Mouse (Mus musculus): Measurements from ENCODE around the gene Ppargc1a. TPM values are rescaled to one million over a fixed set of nuclear protein-coding genes. Genes with fewer than 3 reads are reported as not detected.

The Ppargc1a gene
- 64.4 TPM for polyA plus RNA-seq (2014; fragmentation: Illumina TruSeq; extraction: RNeasy Lipid Tissue Mini Kit (QIAGEN cat#74804); ENCODE audit: low read depth, low replicate concordance)

DNA sequence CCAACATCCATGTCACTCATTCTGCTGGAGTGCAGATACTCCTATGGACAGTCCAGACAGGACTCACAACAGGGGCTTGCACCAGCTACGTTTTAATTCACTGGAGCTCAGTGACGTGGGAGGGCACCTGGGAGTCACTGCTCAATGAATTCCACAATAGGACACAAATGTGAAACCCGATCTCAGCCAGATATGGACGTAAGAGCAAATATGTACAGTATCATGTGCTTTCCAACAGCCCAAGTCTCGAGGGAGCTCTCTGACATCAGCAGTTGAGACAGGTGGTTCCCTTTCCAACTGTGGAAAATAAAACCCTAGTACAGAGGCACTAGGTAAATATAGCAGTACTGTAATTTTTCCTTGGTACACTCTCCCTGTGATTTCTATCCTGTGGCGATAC lies at the start of gene Ppargc1a:
Gene Ppargc1a (minus strand): TSS at position 68 of the 400 bp plus-strand sequence.

All from heart, adult 10 weeks (tissue).